Mouse (Mus musculus) hindbrain, postnatal 0 days (tissue): ENCODE data around the gene BC030867. TPM values are rescaled to one million over a fixed set of nuclear protein-coding genes. Genes with fewer than 3 reads are reported as not detected.
A peak's percentile ranks its signal among the peaks of the same experiment; 100 is the strongest.

Experiments used
- ATAC-seq: fragments of 200-750 bp; cut with Nextera tagmentation; 2 replicates; pipeline ENCODE4 v1.8.0; 2017; ENCODE audit warnings: mild to moderate bottlenecking, moderate TSS enrichment, moderate library complexity
- DNase-seq: peaks from one replicate; pipeline ENCODE4 v3.0.0-alpha.2; 2015; ENCODE audit warnings: low spot score
- H3K27ac ChIP-seq: fragments of 300-500 bp; sonication (generic); 2 replicates; pipeline ENCODE4 v1.5.1; 2014; ENCODE audit warnings: mild to moderate bottlenecking
- H3K27me3 ChIP-seq: fragments of 300-500 bp; sonication (generic); 2 replicates; pipeline ENCODE4 v1.6.1; 2014; ENCODE audit warnings: low read length, mixed read lengths; ENCODE audit not compliant: insufficient read depth
- H3K36me3 ChIP-seq: fragments of 300-500 bp; sonication (generic); 2 replicates; pipeline ENCODE4 v1.6.1; 2014; ENCODE audit warnings: low read length, mixed read lengths; ENCODE audit not compliant: insufficient read depth
- H3K4me1 ChIP-seq: fragments of 300-500 bp; sonication (generic); 2 replicates; pipeline ENCODE4 v1.6.1; 2014; ENCODE audit warnings: antibody characterized with exemption, low read length, mixed read lengths; ENCODE audit not compliant: insufficient read depth
- H3K4me2 ChIP-seq: fragments of 300-500 bp; sonication (generic); 2 replicates; pipeline ENCODE4 v1.6.1; 2014; ENCODE audit warnings: low read depth, mild to moderate bottlenecking, low read length, moderate library complexity, mixed read lengths
- H3K4me3 ChIP-seq: fragments of 300-500 bp; sonication (generic); 2 replicates; pipeline ENCODE4 v1.5.1; 2014; ENCODE audit warnings: low read length
- H3K9ac ChIP-seq: fragments of 300-500 bp; sonication (generic); replicated peaks from 2 replicates; pipeline ENCODE4 v1.6.1; 2014; ENCODE audit warnings: mild to moderate bottlenecking, low read length, moderate library complexity, mixed read lengths
- H3K9me3 ChIP-seq: fragments of 300-500 bp; sonication (generic); 2 replicates; pipeline ENCODE4 v1.6.1; 2016; ENCODE audit warnings: low read length, mixed read lengths
- CTCF ChIP-seq: IDR thresholded peaks from 2 replicates; pipeline ENCODE4 v1.5.1; 2016; ENCODE audit warnings: antibody characterized with exemption, control low read depth, low read depth
- WGBS: fragments of 180-500 bp; shearing (Covaris S2); extraction: QIAGEN DNeasy Blood & Tissue Kit; methylation state at CpG from one replicate; pipeline ENCODE4 v1.1.7; 2014; 5-methylcytosine and 5-hydroxymethylcytosine counted together
- polyA plus RNA-seq: library from polyadenylated mRNA; unstranded; fragments of >200 nt; fragmentation: Nextera tagmentation; extraction: Ambion mirVana; gene quantifications from 2 replicates; pipeline ENCODE4 v1.2.1, GENCODE M21; 2015
- total RNA-seq: library from RNA; depleted of rRNA; stranded (reverse); fragments of >200 nt; gene quantifications from 2 replicates; pipeline ENCODE4 v1.2.3, GENCODE M21; 2014

Gene BC030867
- total and polyA plus RNA-seq, 2 experiments from 2014 or later: 2.3 to 2.4 TPM

DNA sequence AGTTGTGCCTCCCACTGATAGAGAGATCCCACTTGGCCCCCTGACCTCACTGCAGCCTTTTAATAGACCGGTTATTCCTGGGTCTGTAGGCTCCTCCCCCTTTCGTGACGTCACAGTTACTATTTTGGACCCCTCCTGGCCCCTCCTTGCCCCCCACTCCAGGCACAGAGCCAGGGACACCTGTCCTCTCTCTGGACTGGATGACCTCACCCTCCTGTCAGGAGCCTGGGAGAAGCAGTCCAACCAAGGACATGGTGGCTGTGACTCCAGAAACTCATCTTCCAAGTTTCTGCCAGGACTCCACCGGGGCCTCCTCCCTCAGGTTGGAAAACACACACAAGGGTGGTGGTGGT lies 28.7 kb upstream of the BC030867 start:
- ATAC-seq (no peak), DNase-seq (no peak)
- no peak overlapping the region for H3K9ac ChIP-seq
- TF ChIP-seq CTCF: no peak
- H3K27ac ChIP-seq: no peak overlapping the region
- H3K4me2 ChIP-seq: no peak overlapping the region
- no peaks in the 10 kb centered on the region for H3K9me3 ChIP-seq
- H3K36me3 ChIP-seq: 0 out of 2 replicates have a peak, but pooled peaks cover 4% of the 10 kb centered on the region
- H3K27me3 ChIP-seq: no peaks in the 10 kb centered on the region
- 73% methylated on average over 4 of the region's 4 CpGs for WGBS
- no peak overlapping the region for H3K4me3 ChIP-seq
- H3K4me1 ChIP-seq: peaks cover 49% of the 10 kb centered on the region

GRCm38 (mm10) chr11:102220451-102220850 lies 28.2 kb upstream of the BC030867 start:
- TF ChIP-seq CTCF: no peak
- no peak for DNase-seq

DNA sequence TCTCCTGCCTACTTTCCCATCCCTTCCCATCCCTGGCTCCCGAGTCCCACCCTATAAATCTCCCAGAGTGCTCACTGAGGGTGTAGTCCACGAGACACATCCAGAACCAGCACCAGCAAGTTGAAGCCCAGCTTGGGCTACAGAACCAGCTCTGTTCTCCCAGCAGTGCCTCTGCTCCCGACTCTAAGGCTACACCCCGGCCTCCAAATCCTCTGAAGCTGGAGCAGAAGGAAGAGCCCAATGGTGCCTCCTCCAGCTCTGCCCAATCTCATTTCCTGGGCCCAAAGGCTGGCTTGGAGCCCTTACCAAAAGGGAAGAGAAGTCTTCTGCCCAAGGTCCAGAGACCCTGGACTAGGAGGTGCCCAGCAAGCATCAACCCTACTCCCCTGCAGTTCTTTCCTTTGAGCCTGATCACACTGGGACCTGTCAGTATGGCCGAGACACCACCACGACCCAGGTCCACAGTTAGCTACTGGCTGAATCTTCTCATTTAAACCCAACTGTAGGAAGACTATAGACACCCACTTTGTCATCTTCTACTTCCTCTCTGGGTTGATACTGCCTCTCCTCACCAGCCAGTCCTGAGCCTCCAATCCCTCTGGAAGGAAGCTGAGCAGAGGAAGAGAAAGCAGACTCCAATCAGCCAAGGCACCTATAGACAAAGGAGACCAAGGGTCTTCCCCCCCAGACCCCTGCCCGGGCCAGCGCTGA lies 27.3 kb upstream of the BC030867 start:
- ATAC-seq (no peak), DNase-seq (no peak)
- 82% methylated on average over 8 of the region's 8 CpGs for WGBS
- TF ChIP-seq CTCF: no peak
- H3K4me1 ChIP-seq: peaks cover 46% of the 10 kb centered on the region
- H3K9me3 ChIP-seq: no peaks in the 10 kb centered on the region
- no peak overlapping the region for H3K9ac ChIP-seq
- no peak overlapping the region for H3K4me2 ChIP-seq
- no peaks in the 10 kb centered on the region for H3K27me3 ChIP-seq
- H3K4me3 ChIP-seq: no peak overlapping the region
- H3K36me3 ChIP-seq: 0 out of 2 replicates have a peak, but pooled peaks cover 4% of the 10 kb centered on the region
- no peak overlapping the region for H3K27ac ChIP-seq

More at GRCm38 (mm10) chr11:102220451-102220850, 28.2 kb upstream of the BC030867 start:
- Histone ChIP-seq H3K4me1 (peaks cover 47% of the 10 kb centered on the region), H3K4me3 (no peak overlapping the region), H3K27me3 (no peaks in the 10 kb centered on the region), H3K9me3 (no peaks in the 10 kb centered on the region), H3K9ac (no peak overlapping the region), H3K27ac (no peak overlapping the region), H3K4me2 (no peak overlapping the region), H3K36me3 (0 out of 2 replicates have a peak, but pooled peaks cover 4% of the 10 kb centered on the region)
- 66% methylated on average over 6 of the region's 6 CpGs for WGBS
- ATAC-seq: no peak

DNA sequence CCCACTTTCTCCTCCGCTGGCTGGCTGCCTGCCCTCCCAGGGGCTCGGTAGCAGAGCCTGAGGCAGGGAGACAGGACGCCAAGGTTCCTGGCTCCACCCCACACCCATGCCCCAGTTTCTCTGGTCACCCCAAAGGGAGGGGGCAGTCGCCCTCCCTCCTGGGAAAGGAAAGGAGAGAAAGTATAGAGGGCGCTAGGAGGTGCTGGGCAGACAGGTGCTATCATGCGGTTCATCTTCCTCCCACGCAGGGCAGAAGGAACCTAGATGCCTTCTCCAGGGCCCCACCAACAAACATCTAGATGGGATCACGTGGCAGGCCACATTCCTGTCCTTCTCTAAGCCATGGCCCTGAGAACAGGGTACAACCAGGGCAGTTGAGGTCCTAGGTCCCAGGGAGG lies 26.7 kb upstream of the BC030867 start:
- no peak overlapping the region for H3K4me2 ChIP-seq
- H3K4me3 ChIP-seq: no peak overlapping the region
- H3K27ac ChIP-seq: no peak overlapping the region
- H3K4me1 ChIP-seq: peaks cover 48% of the 10 kb centered on the region
- 73% methylated on average over 8 of the region's 8 CpGs for WGBS
- DNase-seq: no peak
- H3K36me3 ChIP-seq: 0 out of 2 replicates have a peak, but pooled peaks cover 4% of the 10 kb centered on the region
- ATAC-seq: no peak
- no peak overlapping the region for H3K9ac ChIP-seq
- H3K27me3 ChIP-seq: no peaks in the 10 kb centered on the region
- TF ChIP-seq CTCF: no peak
- no peaks in the 10 kb centered on the region for H3K9me3 ChIP-seq

GRCm38 (mm10) chr11:102223166-102223565 lies 25.5 kb upstream of the BC030867 start:
- ATAC-seq (no peak), DNase-seq (peak; percentile 73)
- 0 out of 2 replicates have a peak, but pooled peaks cover 4% of the 10 kb centered on the region for H3K36me3 ChIP-seq
- TF ChIP-seq CTCF: peak; percentile 73
- H3K4me1 ChIP-seq: peaks cover 49% of the 10 kb centered on the region
- H3K9me3 ChIP-seq: no peaks in the 10 kb centered on the region
- no peak overlapping the region for H3K27ac ChIP-seq
- no peak overlapping the region for H3K4me2 ChIP-seq
- no peak overlapping the region for H3K9ac ChIP-seq
- 47% methylated on average over 6 of the region's 6 CpGs for WGBS
- H3K4me3 ChIP-seq: no peak overlapping the region
- no peaks in the 10 kb centered on the region for H3K27me3 ChIP-seq

GRCm38 (mm10) chr11:102224686-102225085 lies 24.0 kb upstream of the BC030867 start:
- no peak overlapping the region for H3K27ac ChIP-seq
- WGBS: 10% methylated on average over 22 of the region's 22 CpGs
- H3K36me3 ChIP-seq: 0 out of 2 replicates have a peak, but pooled peaks cover 4% of the 10 kb centered on the region
- DNase-seq (no peak), ATAC-seq (no peak)
- H3K27me3 ChIP-seq: no peaks in the 10 kb centered on the region
- H3K9ac ChIP-seq: 0 out of 2 replicates have a peak overlapping the region, but pooled peaks have one; percentile 24
- peak overlapping the region; percentile 19 for H3K4me3 ChIP-seq
- no peaks in the 10 kb centered on the region for H3K9me3 ChIP-seq
- TF ChIP-seq CTCF: no peak
- H3K4me1 ChIP-seq: peaks cover 39% of the 10 kb centered on the region
- peak overlapping the region; percentile 51 for H3K4me2 ChIP-seq

- Histone ChIP-seq H3K4me1 (peaks cover 37% of the 10 kb centered on the region), H3K9ac (0 out of 2 replicates have a peak overlapping the region, but pooled peaks have one; percentile 24), H3K9me3 (no peaks in the 10 kb centered on the region), H3K27ac (no peak overlapping the region), H3K36me3 (0 out of 2 replicates have a peak, but pooled peaks cover 4% of the 10 kb centered on the region), H3K27me3 (no peaks in the 10 kb centered on the region), H3K4me3 (no peak overlapping the region), H3K4me2 (peak overlapping the region; percentile 51)
- WGBS: 40% methylated on average over 5 of the region's 5 CpGs
- DNase-seq (no peak), ATAC-seq (no peak)
- TF ChIP-seq CTCF: no peak
Observed at GRCm38 (mm10) chr11:102225221-102225620, 23.5 kb upstream of the BC030867 start.
